Mouse (Mus musculus) kidney, embryonic 16.5 days (tissue): ENCODE results near the gene Rnf39. TPM values are rescaled to one million over a fixed set of nuclear protein-coding genes. Genes with fewer than 3 reads are reported as not detected.

Experiments
- ATAC-seq: fragments of 200-750 bp; cut with Nextera tagmentation; 2 replicates; pipeline ENCODE4 v1.8.0; 2017; ENCODE audit warnings: moderate TSS enrichment; ENCODE audit not compliant: low FRiP score, low TSS enrichment
- H3K27ac ChIP-seq: fragments of 300-500 bp; sonication (generic); 2 replicates; pipeline ENCODE4 v1.5.1; 2014; ENCODE audit warnings: low read length
- H3K27me3 ChIP-seq: fragments of 300-500 bp; sonication (generic); 2 replicates; pipeline ENCODE4 v1.6.1; 2014; ENCODE audit warnings: low read length, control low read depth, mixed read lengths; ENCODE audit not compliant: insufficient read depth
- H3K36me3 ChIP-seq: fragments of 300-500 bp; sonication (generic); 2 replicates; pipeline ENCODE4 v1.6.1; 2014; ENCODE audit warnings: low read length, control low read depth, mixed read lengths; ENCODE audit not compliant: insufficient read depth
- H3K4me1 ChIP-seq: fragments of 300-500 bp; sonication (generic); 2 replicates; pipeline ENCODE4 v1.6.1; 2014; ENCODE audit warnings: low read length, control low read depth, mixed read lengths; ENCODE audit not compliant: insufficient read depth
- H3K4me2 ChIP-seq: fragments of 300-500 bp; sonication (generic); replicated peaks from 2 replicates; pipeline ENCODE4 v1.6.1; 2014; ENCODE audit warnings: low read depth, low read length
- H3K4me3 ChIP-seq: fragments of 300-500 bp; sonication (generic); 2 replicates; pipeline ENCODE4 v1.5.1; 2014; ENCODE audit warnings: mild to moderate bottlenecking, low read length
- H3K9ac ChIP-seq: fragments of 300-500 bp; sonication (generic); replicated peaks from 2 replicates; pipeline ENCODE4 v1.6.1; 2014; ENCODE audit warnings: low read length
- H3K9me3 ChIP-seq: fragments of 300-500 bp; sonication (generic); 2 replicates; pipeline ENCODE4 v1.6.1; 2016; ENCODE audit warnings: low read length, control low read depth
- WGBS: fragments of 180-500 bp; shearing (Covaris S2); extraction: QIAGEN DNeasy Blood & Tissue Kit; methylation state at CpG from one replicate; pipeline ENCODE4 v1.1.7; 2014; 5-methylcytosine and 5-hydroxymethylcytosine counted together
- polyA plus RNA-seq: library from polyadenylated mRNA; unstranded; fragments of >200 nt; fragmentation: Nextera tagmentation; extraction: Ambion mirVana; gene quantifications from 2 replicates; pipeline ENCODE4 v1.2.1, GENCODE M21; 2015

The Rnf39 gene
- polyA plus RNA-seq, 1 experiment from 2014 or later = 0.27 TPM

GRCm38 (mm10) chr17:36950981-36951947, 8.5 kb downstream of the Rnf39 start, which contains the start of gene Ppp1r11:
Gene Ppp1r11 (minus strand): TSS chr17:36951741.
- Histone ChIP-seq H3K9me3 (no peaks in the 10 kb centered on the region), H3K4me1 (peaks cover 14% of the 10 kb centered on the region), H3K36me3 (peaks cover 8% of the 10 kb centered on the region; the same call in 1 of the 2 replicates), H3K4me2 (peak within 1 kb of the TSS; percentile 91), H3K4me3 (peak within 1 kb of the TSS; percentile 87), H3K27ac (peak within 1 kb of the TSS; percentile 76), H3K9ac (peak within 1 kb of the TSS; percentile 87), H3K27me3 (peaks cover 5% of the 10 kb centered on the region)
- WGBS = 2% methylated on average over 36 of the region's 36 CpGs
- peak; percentile 97 for ATAC-seq

GRCm38 (mm10) chr17:36952631-36953030, 9.9 kb downstream of the Rnf39 start:
- ATAC-seq = no peak

GRCm38 (mm10) chr17:36953062-36953461, 10.3 kb downstream of the Rnf39 start:
- Histone ChIP-seq H3K9ac (no peak overlapping the region), H3K27me3 (no peaks in the 10 kb centered on the region), H3K4me1 (peaks cover 13% of the 10 kb centered on the region), H3K9me3 (no peaks in the 10 kb centered on the region), H3K27ac (no peak overlapping the region), H3K4me3 (no peak overlapping the region), H3K4me2 (no peak overlapping the region), H3K36me3 (peaks cover 12% of the 10 kb centered on the region)
- no peak for ATAC-seq
- WGBS = 86% methylated on average over 1 of the region's 1 CpGs

More at GRCm38 (mm10) chr17:36952631-36953030, 9.9 kb downstream of the Rnf39 start:
- Histone ChIP-seq H3K36me3 (peaks cover 12% of the 10 kb centered on the region), H3K9ac (no peak overlapping the region), H3K4me1 (peaks cover 13% of the 10 kb centered on the region), H3K27me3 (no peaks in the 10 kb centered on the region), H3K4me2 (no peak overlapping the region), H3K9me3 (no peaks in the 10 kb centered on the region), H3K4me3 (no peak overlapping the region), H3K27ac (no peak overlapping the region)
- WGBS = 90% methylated on average over 2 of the region's 2 CpGs

GRCm38 (mm10) chr17:36957999-36958743, 15.5 kb downstream of the Rnf39 start, which contains the start of the genes Znrd1 and Znrd1as:
Gene Znrd1 (minus strand): TSS chr17:36958559.
Gene Znrd1as (plus strand): TSS chr17:36958592.
- peak within 1 kb of the TSS; percentile 92 for H3K4me2 ChIP-seq
- under 1% methylated on average over 46 of the region's 46 CpGs for whole genome bisulfite sequencing
- peaks cover 6% of the 10 kb centered on the region; the same call in 1 of the 2 replicates for H3K36me3 ChIP-seq
- peak; percentile 97 for ATAC-seq
- peak within 1 kb of the TSS; percentile 79 for H3K27ac ChIP-seq
- peak within 1 kb of the TSS; percentile 78 for H3K4me3 ChIP-seq
- no peaks in the 10 kb centered on the region for H3K27me3 ChIP-seq
- peaks cover 11% of the 10 kb centered on the region for H3K4me1 ChIP-seq
- H3K9ac ChIP-seq = peak within 1 kb of the TSS; percentile 86
- H3K9me3 ChIP-seq = no peaks in the 10 kb centered on the region

GRCm38 (mm10) chr17:36958884-36959283, 16.2 kb downstream of the Rnf39 start:
- peak overlapping the region; percentile 78 for H3K4me3 ChIP-seq
- no peak for ATAC-seq
- H3K4me1 ChIP-seq = peaks cover 11% of the 10 kb centered on the region
- no peaks in the 10 kb centered on the region for H3K9me3 ChIP-seq
- WGBS = 9% methylated on average over 12 of the region's 12 CpGs
- H3K27me3 ChIP-seq = no peaks in the 10 kb centered on the region
- peaks cover 6% of the 10 kb centered on the region; the same call in 1 of the 2 replicates for H3K36me3 ChIP-seq
- H3K4me2 ChIP-seq = peak overlapping the region; percentile 92
- H3K9ac ChIP-seq = peak overlapping the region; percentile 86
- no peak overlapping the region for H3K27ac ChIP-seq

GRCm38 (mm10) chr17:36961125-36961524, 18.4 kb downstream of the Rnf39 start:
- 68% methylated on average over 1 of the region's 1 CpGs for WGBS
- ATAC-seq = no peak

GRCm38 (mm10) chr17:36966875-36967274, 24.2 kb downstream of the Rnf39 start:
- no peak for ATAC-seq
- H3K4me1 ChIP-seq = no peaks in the 10 kb centered on the region
- H3K27me3 ChIP-seq = no peaks in the 10 kb centered on the region
- no peaks in the 10 kb centered on the region for H3K36me3 ChIP-seq
- H3K27ac ChIP-seq = no peak overlapping the region
- no peak overlapping the region for H3K4me2 ChIP-seq
- H3K4me3 ChIP-seq = no peak overlapping the region
- no peak overlapping the region for H3K9ac ChIP-seq
- 88% methylated on average over 1 of the region's 1 CpGs for WGBS
- H3K9me3 ChIP-seq = no peaks in the 10 kb centered on the region

More at GRCm38 (mm10) chr17:36961125-36961524, 18.4 kb downstream of the Rnf39 start:
- Histone ChIP-seq H3K27me3 (no peaks in the 10 kb centered on the region), H3K9me3 (no peaks in the 10 kb centered on the region), H3K27ac (no peak overlapping the region), H3K36me3 (peaks cover 4% of the 10 kb centered on the region; the same call in 1 of the 2 replicates), H3K4me2 (no peak overlapping the region), H3K9ac (no peak overlapping the region), H3K4me3 (no peak overlapping the region), H3K4me1 (peaks cover 11% of the 10 kb centered on the region)

- Histone ChIP-seq H3K9ac (no peak overlapping the region), H3K27me3 (no peaks in the 10 kb centered on the region), H3K9me3 (no peaks in the 10 kb centered on the region), H3K27ac (no peak overlapping the region), H3K4me2 (no peak overlapping the region), H3K4me1 (no peaks in the 10 kb centered on the region), H3K36me3 (no peaks in the 10 kb centered on the region), H3K4me3 (no peak overlapping the region)
- no peak for ATAC-seq
- 85% methylated on average over 14 of the region's 14 CpGs for WGBS
Measured at GRCm38 (mm10) chr17:36970316-36970890, 27.7 kb downstream of the Rnf39 start.

GRCm38 (mm10) chr17:36971172-36971850, 28.6 kb downstream of the Rnf39 start:
- WGBS = 87% methylated on average over 6 of the region's 6 CpGs

More at GRCm38 (mm10) chr17:36971172-36971850, 28.6 kb downstream of the Rnf39 start:
- Histone ChIP-seq H3K36me3 (no peaks in the 10 kb centered on the region), H3K27me3 (no peaks in the 10 kb centered on the region), H3K4me3 (no peak overlapping the region), H3K27ac (no peak overlapping the region), H3K4me1 (no peaks in the 10 kb centered on the region), H3K4me2 (no peak overlapping the region), H3K9ac (no peak overlapping the region), H3K9me3 (no peaks in the 10 kb centered on the region)
- ATAC-seq = no peak
